Mouse (Mus musculus): ENCODE measurements around the gene Gm3072.
"Not testable (repeated sequence)": the region's sequence is repeated elsewhere in the genome, so short reads cannot be mapped to it uniquely, and the experiment has no call there.

DNA sequence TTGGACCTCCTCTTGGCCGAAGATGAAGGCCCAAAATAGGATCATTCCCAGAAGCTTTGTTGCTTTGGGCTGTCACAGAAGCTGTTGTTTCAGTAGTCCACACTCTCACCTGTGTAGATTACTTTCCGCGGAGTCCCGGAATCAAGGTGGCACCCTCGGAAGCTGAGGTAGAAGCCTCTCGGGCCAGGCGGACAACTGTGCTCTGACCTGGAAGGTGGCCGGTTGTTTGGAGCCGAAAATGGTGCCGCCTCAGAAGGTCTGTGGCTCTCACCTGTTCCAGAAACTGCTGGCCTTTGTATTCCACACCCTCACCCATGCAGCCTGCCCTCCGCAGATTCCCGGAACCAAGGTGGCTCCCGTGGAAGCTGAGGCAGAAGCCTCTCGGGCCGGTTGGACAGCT is 23.5 kb downstream of the Gm3072 start:
- not testable (repeated sequence) for TF ChIP-seq CTCF, EP300 (IDR thresholded peaks at IDR 0.05)

All from lung, postnatal 0 days (tissue).